Mouse (Mus musculus): ENCODE measurements around the gene Cmtm5. TPM values are rescaled to one million over a fixed set of nuclear protein-coding genes. Genes with fewer than 3 reads are reported as not detected.

Cmtm5 gene
- polyA plus RNA-seq, 2 experiments: 18.6 to 22.7 TPM

DNA sequence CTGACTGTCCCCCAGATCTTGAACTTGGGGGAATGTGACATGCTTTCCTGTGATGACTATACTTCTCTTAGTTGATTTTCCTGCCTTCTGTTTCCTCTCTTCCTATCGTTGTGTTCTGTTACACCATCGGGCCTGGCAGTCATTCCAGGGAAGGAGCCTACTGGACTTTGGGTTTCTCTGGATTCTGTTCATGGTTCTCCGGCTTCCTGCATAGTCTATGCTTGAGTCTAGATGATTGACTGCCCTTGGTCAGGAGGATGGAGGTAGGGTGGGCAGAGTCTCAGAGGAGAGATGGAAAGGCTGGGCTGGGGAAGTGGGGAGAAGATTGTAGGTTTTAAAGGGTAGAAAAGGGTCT lies 4.1 kb downstream of the Cmtm5 start:
- Histone ChIP-seq H3K4me2 (replicated peaks; ENCODE audit: low read depth, low read length, severe bottlenecking) (no peak overlapping the region), H3K27ac (replicated peaks; ENCODE audit: low read depth, low read length) (no peak overlapping the region), H3K36me3 (ENCODE audit: control insufficient read depth, insufficient read depth, low read length) (no peaks in the 10 kb centered on the region), H3K9me3 (ENCODE audit: control insufficient read depth, low read length) (no peaks in the 10 kb centered on the region), H3K4me3 (replicated peaks; ENCODE audit: low read length) (no peak overlapping the region), H3K4me1 (ENCODE audit: control insufficient read depth, insufficient read depth, low read length) (peaks cover 13% of the 10 kb centered on the region), H3K27me3 (ENCODE audit: control insufficient read depth, insufficient read depth, low read length) (no peaks in the 10 kb centered on the region), H3K9ac (ENCODE audit: low read depth, low read length, severe bottlenecking) (no peak overlapping the region)
- TF ChIP-seq POLR2A (IDR thresholded peaks at IDR 0.05; ENCODE audit: borderline replicate concordance, extremely low read depth, insufficient read depth, insufficient read length): no peak
- WGBS: 74% methylated on average over 3 of the region's 3 CpGs
- ATAC-seq (ENCODE audit: low FRiP score, low read depth) (no peak), DNase-seq (ENCODE audit: low spot score) (no peak)

DNA sequence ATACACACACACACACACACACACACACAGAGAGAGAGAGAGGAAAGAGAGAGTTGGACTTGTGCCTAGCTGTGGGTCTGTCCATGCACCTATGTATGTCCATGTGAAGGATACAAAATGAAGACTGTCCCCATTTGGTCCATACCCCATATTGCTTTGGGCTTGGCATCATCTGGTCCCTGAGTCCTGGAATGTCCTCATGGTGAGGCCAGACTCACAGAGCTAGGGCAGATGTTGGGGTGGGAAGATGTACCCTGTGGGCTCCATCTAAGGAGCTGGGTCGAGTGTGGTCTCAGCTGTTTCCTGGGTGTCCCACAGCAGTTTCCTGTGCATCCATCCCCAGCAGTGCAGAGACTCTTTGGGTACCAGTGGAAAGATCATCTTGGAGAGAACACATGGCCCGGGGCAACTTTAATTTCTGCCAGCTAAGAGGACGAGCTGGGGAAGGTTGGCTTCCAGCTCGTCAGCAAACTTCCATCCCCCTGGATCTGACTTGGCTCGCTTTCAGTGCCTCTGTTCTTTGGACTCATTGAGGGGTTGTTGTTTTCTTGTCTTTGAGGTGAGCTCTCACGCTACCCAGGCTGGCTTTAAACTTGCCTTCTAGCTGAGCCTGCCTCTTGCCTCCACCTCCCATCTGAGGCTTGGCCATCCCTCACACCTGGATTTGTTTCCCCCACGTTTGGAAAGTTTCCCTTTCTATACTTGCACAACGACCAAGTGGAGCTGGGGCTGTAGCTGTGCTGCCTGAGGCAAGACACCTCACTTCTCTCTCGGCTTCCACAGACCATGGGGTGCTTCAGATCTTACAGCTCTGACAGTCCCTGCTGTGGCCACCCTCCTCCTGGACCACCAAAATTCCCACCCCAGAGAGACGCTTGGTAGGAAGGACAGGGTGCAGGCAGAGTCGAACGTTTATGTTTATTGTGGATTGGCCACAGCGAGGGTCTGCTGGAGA lies 5.2 kb downstream of the Cmtm5 start:
- WGBS: 55% methylated on average over 13 of the region's 13 CpGs
- H3K9me3 ChIP-seq (ENCODE audit: control insufficient read depth, low read length): no peaks in the 10 kb centered on the region
- no peaks in the 10 kb centered on the region for H3K36me3 ChIP-seq (ENCODE audit: control insufficient read depth, insufficient read depth, low read length)
- H3K4me3 ChIP-seq (replicated peaks; ENCODE audit: low read length): no peak overlapping the region
- no peak for ATAC-seq (ENCODE audit: low FRiP score, low read depth)
- TF ChIP-seq POLR2A (IDR thresholded peaks at IDR 0.05; ENCODE audit: borderline replicate concordance, extremely low read depth, insufficient read depth, insufficient read length): no peak
- no peak overlapping the region for H3K9ac ChIP-seq (ENCODE audit: low read depth, low read length, severe bottlenecking)
- no peak for DNase-seq (ENCODE audit: low spot score)
- H3K27me3 ChIP-seq (ENCODE audit: control insufficient read depth, insufficient read depth, low read length): no peaks in the 10 kb centered on the region
- H3K4me1 ChIP-seq (ENCODE audit: control insufficient read depth, insufficient read depth, low read length): peaks cover 9% of the 10 kb centered on the region
- no peak overlapping the region for H3K4me2 ChIP-seq (replicated peaks; ENCODE audit: low read depth, low read length, severe bottlenecking)
- no peak overlapping the region for H3K27ac ChIP-seq (replicated peaks; ENCODE audit: low read depth, low read length)

DNA sequence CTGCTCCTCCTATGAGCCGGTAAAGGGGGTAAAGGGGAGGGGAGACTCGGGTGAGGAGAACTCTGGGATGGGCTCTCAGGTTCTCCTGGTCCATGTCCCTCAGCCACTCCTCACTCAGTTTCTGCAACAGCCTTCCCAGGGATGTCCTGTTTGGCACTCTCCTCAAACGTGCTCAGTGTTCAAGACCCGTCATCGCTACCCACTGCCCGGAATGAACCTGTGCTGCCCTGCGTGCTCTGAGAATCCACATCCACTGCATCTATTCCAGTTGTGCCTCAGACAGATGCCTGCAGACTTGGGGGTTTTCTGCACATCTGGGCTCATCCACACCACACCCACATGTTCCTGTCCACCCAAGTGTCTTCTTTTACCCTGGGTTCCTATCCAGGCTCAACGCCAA lies 6.4 kb downstream of the Cmtm5 start:
- Histone ChIP-seq H3K9ac (ENCODE audit: low read depth, low read length, severe bottlenecking) (no peak overlapping the region), H3K4me1 (ENCODE audit: control insufficient read depth, insufficient read depth, low read length) (0 out of 2 replicates have a peak, but pooled peaks cover under 1% of the 10 kb centered on the region), H3K4me3 (replicated peaks; ENCODE audit: low read length) (no peak overlapping the region), H3K36me3 (ENCODE audit: control insufficient read depth, insufficient read depth, low read length) (no peaks in the 10 kb centered on the region), H3K27me3 (ENCODE audit: control insufficient read depth, insufficient read depth, low read length) (no peaks in the 10 kb centered on the region), H3K4me2 (replicated peaks; ENCODE audit: low read depth, low read length, severe bottlenecking) (no peak overlapping the region), H3K27ac (replicated peaks; ENCODE audit: low read depth, low read length) (no peak overlapping the region), H3K9me3 (ENCODE audit: control insufficient read depth, low read length) (no peaks in the 10 kb centered on the region)
- no peak for TF ChIP-seq POLR2A (IDR thresholded peaks at IDR 0.05; ENCODE audit: borderline replicate concordance, extremely low read depth, insufficient read depth, insufficient read length)
- DNase-seq (ENCODE audit: low spot score) (no peak), ATAC-seq (ENCODE audit: low FRiP score, low read depth) (no peak)
- 85% methylated on average over 8 of the region's 8 CpGs for WGBS

DNA sequence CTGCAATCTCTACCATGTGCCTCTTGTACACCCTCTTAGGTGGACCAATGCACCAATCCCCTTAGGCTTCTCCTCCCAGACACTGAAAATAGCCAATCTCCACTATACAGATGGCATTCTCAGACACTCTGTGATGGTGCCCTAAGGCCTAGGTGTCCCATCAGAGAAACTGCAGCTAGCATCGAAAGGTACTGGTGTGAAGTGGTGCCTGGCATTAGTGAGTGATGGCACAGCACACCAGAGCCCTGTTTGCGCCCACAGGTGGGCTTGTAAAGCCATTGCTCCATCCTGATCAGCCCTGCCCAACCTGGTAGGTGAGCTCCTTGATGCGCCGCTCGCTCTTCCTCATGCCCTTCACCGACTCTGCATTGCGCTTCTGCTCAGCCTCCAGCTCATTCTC lies 7.9 kb downstream of the Cmtm5 start:
- Histone ChIP-seq H3K4me3 (replicated peaks; ENCODE audit: low read length) (no peak overlapping the region), H3K9me3 (ENCODE audit: control insufficient read depth, low read length) (no peaks in the 10 kb centered on the region), H3K27ac (replicated peaks; ENCODE audit: low read depth, low read length) (no peak overlapping the region), H3K27me3 (ENCODE audit: control insufficient read depth, insufficient read depth, low read length) (no peaks in the 10 kb centered on the region), H3K9ac (ENCODE audit: low read depth, low read length, severe bottlenecking) (no peak overlapping the region), H3K4me2 (replicated peaks; ENCODE audit: low read depth, low read length, severe bottlenecking) (no peak overlapping the region), H3K36me3 (ENCODE audit: control insufficient read depth, insufficient read depth, low read length) (no peaks in the 10 kb centered on the region), H3K4me1 (ENCODE audit: control insufficient read depth, insufficient read depth, low read length) (no peaks in the 10 kb centered on the region)
- no peak for ATAC-seq (ENCODE audit: low FRiP score, low read depth)
- no peak for DNase-seq (ENCODE audit: low spot score)
- no peak for TF ChIP-seq POLR2A (IDR thresholded peaks at IDR 0.05; ENCODE audit: borderline replicate concordance, extremely low read depth, insufficient read depth, insufficient read length)
- WGBS: 87% methylated on average over 7 of the region's 7 CpGs

DNA sequence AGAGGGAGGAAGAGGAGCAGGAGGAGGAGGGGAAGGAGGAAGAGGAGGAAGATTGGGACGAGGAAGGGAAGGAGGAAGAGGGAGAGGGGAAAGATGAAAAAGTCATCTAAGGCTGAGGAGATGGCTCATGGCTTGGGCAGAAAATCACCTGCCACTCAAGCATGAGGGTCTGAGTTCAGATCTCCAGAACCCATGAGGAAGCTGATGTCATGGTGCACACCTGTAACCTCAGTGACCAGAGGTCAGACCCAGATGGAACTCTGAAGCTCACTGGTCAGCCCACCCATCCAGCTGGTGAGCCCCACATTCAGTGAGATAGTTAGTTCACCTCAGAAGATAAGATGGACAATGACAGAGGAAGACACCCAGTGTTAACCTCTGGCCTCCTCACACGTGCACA lies 8.9 kb downstream of the Cmtm5 start:
- DNase-seq (ENCODE audit: low spot score) (no peak), ATAC-seq (ENCODE audit: low FRiP score, low read depth) (no peak)
- WGBS: 72% methylated on average over 2 of the region's 2 CpGs
- no peak for TF ChIP-seq POLR2A (IDR thresholded peaks at IDR 0.05; ENCODE audit: borderline replicate concordance, extremely low read depth, insufficient read depth, insufficient read length)
- Histone ChIP-seq H3K4me3 (replicated peaks; ENCODE audit: low read length) (no peak overlapping the region), H3K4me1 (ENCODE audit: control insufficient read depth, insufficient read depth, low read length) (no peaks in the 10 kb centered on the region), H3K9ac (ENCODE audit: low read depth, low read length, severe bottlenecking) (no peak overlapping the region), H3K36me3 (ENCODE audit: control insufficient read depth, insufficient read depth, low read length) (no peaks in the 10 kb centered on the region), H3K9me3 (ENCODE audit: control insufficient read depth, low read length) (no peaks in the 10 kb centered on the region), H3K4me2 (replicated peaks; ENCODE audit: low read depth, low read length, severe bottlenecking) (no peak overlapping the region), H3K27ac (replicated peaks; ENCODE audit: low read depth, low read length) (no peak overlapping the region), H3K27me3 (ENCODE audit: control insufficient read depth, insufficient read depth, low read length) (no peaks in the 10 kb centered on the region)
